Mouse (Mus musculus): Measurements from ENCODE around the gene Lrsam1.
A peak's percentile ranks its signal among the peaks of the same experiment; 100 is the strongest.
"Not testable (repeated sequence)": the region's sequence is repeated elsewhere in the genome, so short reads cannot be mapped to it uniquely, and the experiment has no call there.

Lrsam1 gene

GRCm38 (mm10) chr2:32961192-32961995 lies at the start of gene Lrsam1, which contains the start of gene Rpl12:
Gene Lrsam1, minus strand, starts transcription at chr2:32961614.
Gene Rpl12, plus strand, starts transcription at chr2:32961559.
- no peak for DNase-seq (ENCODE audit: extremely low read depth, low read depth, low spot score)

GRCm38 (mm10) chr2:33009055-33009454 lies 47.6 kb upstream of the Lrsam1 start:
- not testable (repeated sequence) for DNase-seq (ENCODE audit: extremely low read depth, low read depth, low spot score)

- no peak for DNase-seq (ENCODE audit: extremely low read depth, low read depth, low spot score)
Observed at GRCm38 (mm10) chr2:33005041-33005440, 43.6 kb upstream of the Lrsam1 start.

- no peak for DNase-seq (ENCODE audit: extremely low read depth, low read depth, low spot score)
Observed at GRCm38 (mm10) chr2:33002144-33002543, 40.7 kb upstream of the Lrsam1 start.

GRCm38 (mm10) chr2:32999752-33000151 lies 38.3 kb upstream of the Lrsam1 start:
- no peak for DNase-seq (ENCODE audit: extremely low read depth, low read depth, low spot score)

GRCm38 (mm10) chr2:32997792-32998191 lies 36.4 kb upstream of the Lrsam1 start:
- DNase-seq (ENCODE audit: extremely low read depth, low read depth, low spot score) = no peak

- DNase-seq (ENCODE audit: extremely low read depth, low read depth, low spot score) = no peak
Observed at GRCm38 (mm10) chr2:32997081-32997480, 35.7 kb upstream of the Lrsam1 start.

- no peak for DNase-seq (ENCODE audit: extremely low read depth, low read depth, low spot score)
Observed at GRCm38 (mm10) chr2:32992130-32992529, 30.7 kb upstream of the Lrsam1 start.

GRCm38 (mm10) chr2:32990167-32990832 lies 28.9 kb upstream of the Lrsam1 start:
- no peak for DNase-seq (ENCODE audit: extremely low read depth, low read depth, low spot score)

GRCm38 (mm10) chr2:32989376-32989775 lies 28.0 kb upstream of the Lrsam1 start:
- DNase-seq (ENCODE audit: extremely low read depth, low read depth, low spot score) = no peak

GRCm38 (mm10) chr2:32985844-32986243 lies 24.4 kb upstream of the Lrsam1 start:
- DNase-seq (ENCODE audit: extremely low read depth, low read depth, low spot score) = no peak

GRCm38 (mm10) chr2:32983617-32984016 lies 22.2 kb upstream of the Lrsam1 start:
- DNase-seq (ENCODE audit: extremely low read depth, low read depth, low spot score) = no peak

GRCm38 (mm10) chr2:32982700-32983099 lies 21.3 kb upstream of the Lrsam1 start:
- no peak for DNase-seq (ENCODE audit: extremely low read depth, low read depth, low spot score)

- DNase-seq (ENCODE audit: extremely low read depth, low read depth, low spot score) = peak; percentile 68
Observed at GRCm38 (mm10) chr2:32981725-32982271, 20.4 kb upstream of the Lrsam1 start, which contains the start of gene Slc2a8. Gene Slc2a8, minus strand, starts transcription at chr2:32982083.

- no peak for DNase-seq (ENCODE audit: extremely low read depth, low read depth, low spot score)
Observed at GRCm38 (mm10) chr2:32981281-32981680, 19.9 kb upstream of the Lrsam1 start.

GRCm38 (mm10) chr2:32979675-32980074 lies 18.3 kb upstream of the Lrsam1 start:
- no peak for DNase-seq (ENCODE audit: extremely low read depth, low read depth, low spot score)

- DNase-seq (ENCODE audit: extremely low read depth, low read depth, low spot score) = no peak
Observed at GRCm38 (mm10) chr2:32978675-32979074, 17.3 kb upstream of the Lrsam1 start.

- no peak for DNase-seq (ENCODE audit: extremely low read depth, low read depth, low spot score)
Observed at GRCm38 (mm10) chr2:32977114-32977513, 15.7 kb upstream of the Lrsam1 start.

- DNase-seq (ENCODE audit: extremely low read depth, low read depth, low spot score) = no peak
Observed at GRCm38 (mm10) chr2:32974216-32974615, 12.8 kb upstream of the Lrsam1 start.

- DNase-seq (ENCODE audit: extremely low read depth, low read depth, low spot score) = no peak
Observed at GRCm38 (mm10) chr2:32971235-32971634, 9.8 kb upstream of the Lrsam1 start.

GRCm38 (mm10) chr2:32969326-32969725 lies 7.9 kb upstream of the Lrsam1 start:
- DNase-seq (ENCODE audit: extremely low read depth, low read depth, low spot score) = no peak

Measured in fat pad, adult 2 months (tissue).